Mouse (Mus musculus) ES-Bruce4 (cell line): ENCODE results near the gene Laptm5. TPM values are rescaled to one million over a fixed set of nuclear protein-coding genes. Genes with fewer than 3 reads are reported as not detected.

Experiments
- H3K27ac ChIP-seq: 2 replicates; pipeline ENCODE4 v1.5.1; 2012; ENCODE audit warnings: low read length, inconsistent platforms; ENCODE audit not compliant: insufficient read depth
- H3K27me3 ChIP-seq: 2 replicates; pipeline ENCODE4 v1.6.1; 2012; ENCODE audit warnings: mild to moderate bottlenecking, low read length, inconsistent platforms; ENCODE audit not compliant: control insufficient read depth, poor library complexity, insufficient read depth, severe bottlenecking
- H3K36me3 ChIP-seq: 2 replicates; pipeline ENCODE4 v1.6.1; 2012; ENCODE audit warnings: inconsistent platforms, mild to moderate bottlenecking, low read length, moderate library complexity; ENCODE audit not compliant: control insufficient read depth, poor library complexity, insufficient read depth, severe bottlenecking
- H3K4me1 ChIP-seq: one replicate; pipeline ENCODE4 v1.8.1; 2011; ENCODE audit warnings: low read length; ENCODE audit not compliant: control insufficient read depth, insufficient read depth
- H3K4me3 ChIP-seq: 2 replicates; pipeline ENCODE4 v1.5.1; 2011; ENCODE audit warnings: low read depth, mild to moderate bottlenecking, low read length
- H3K9ac ChIP-seq: 2 replicates; pipeline ENCODE4 v1.6.1; 2012; ENCODE audit warnings: low read depth, mild to moderate bottlenecking, inconsistent platforms; ENCODE audit not compliant: poor library complexity, severe bottlenecking
- H3K9me3 ChIP-seq: replicated peaks from 2 replicates; pipeline ENCODE4 v1.6.1; 2012; ENCODE audit warnings: mild to moderate bottlenecking, low read length, inconsistent platforms; ENCODE audit not compliant: control insufficient read depth, poor library complexity, insufficient read depth, severe bottlenecking
- CTCF ChIP-seq: IDR thresholded peaks from one replicate; pipeline ENCODE4 v1.8.1; 2011; ENCODE audit warnings: low read depth, low read length
- EP300 ChIP-seq: IDR thresholded peaks from 2 replicates; pipeline ENCODE4 v1.6.1; 2011; ENCODE audit warnings: low read depth, low read length; ENCODE audit not compliant: insufficient read depth
- POLR2A ChIP-seq: IDR thresholded peaks from one replicate; pipeline ENCODE4 v1.8.1; 2011; ENCODE audit warnings: low read length; ENCODE audit not compliant: insufficient read depth
- polyA plus RNA-seq: library from polyadenylated mRNA; stranded (reverse); fragments of >200 nt; gene quantifications from 2 replicates; pipeline ENCODE4 v1.2.4, GENCODE M21; 2011; ENCODE audit warnings: low read depth; ENCODE audit not compliant: missing spikeins, insufficient read depth, insufficient read length

Gene Laptm5
- polyA plus RNA-seq, 1 experiment, result 30.2 TPM

DNA sequence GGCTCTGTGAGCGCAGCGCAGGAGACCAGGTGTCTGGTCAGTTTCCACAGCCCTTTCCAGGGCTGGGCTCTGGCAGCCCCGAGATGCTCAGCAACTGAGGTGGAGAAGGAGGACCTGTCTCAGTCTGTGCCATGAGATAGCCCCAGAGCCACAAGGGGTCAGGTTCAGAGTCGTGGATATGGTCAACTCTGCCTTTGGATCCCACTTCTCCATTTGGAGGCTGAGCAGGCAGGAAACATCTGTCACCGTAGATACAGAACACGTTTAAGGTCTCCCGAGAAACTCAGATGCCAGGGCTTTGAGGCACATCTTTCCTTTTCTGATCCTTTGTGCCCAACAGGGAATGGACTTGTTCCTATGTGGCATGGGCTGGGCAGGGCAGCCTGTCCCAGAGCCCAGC is 31.9 kb downstream of the Laptm5 start:
- Histone ChIP-seq H3K9me3 (no peaks in the 10 kb centered on the region), H3K4me1 (peaks cover 2% of the 10 kb centered on the region), H3K9ac (no peak overlapping the region), H3K36me3 (no peaks in the 10 kb centered on the region), H3K27ac (no peak overlapping the region), H3K4me3 (no peak overlapping the region), H3K27me3 (no peaks in the 10 kb centered on the region)
- TF ChIP-seq CTCF (no peak), POLR2A (no peak), EP300 (no peak)

DNA sequence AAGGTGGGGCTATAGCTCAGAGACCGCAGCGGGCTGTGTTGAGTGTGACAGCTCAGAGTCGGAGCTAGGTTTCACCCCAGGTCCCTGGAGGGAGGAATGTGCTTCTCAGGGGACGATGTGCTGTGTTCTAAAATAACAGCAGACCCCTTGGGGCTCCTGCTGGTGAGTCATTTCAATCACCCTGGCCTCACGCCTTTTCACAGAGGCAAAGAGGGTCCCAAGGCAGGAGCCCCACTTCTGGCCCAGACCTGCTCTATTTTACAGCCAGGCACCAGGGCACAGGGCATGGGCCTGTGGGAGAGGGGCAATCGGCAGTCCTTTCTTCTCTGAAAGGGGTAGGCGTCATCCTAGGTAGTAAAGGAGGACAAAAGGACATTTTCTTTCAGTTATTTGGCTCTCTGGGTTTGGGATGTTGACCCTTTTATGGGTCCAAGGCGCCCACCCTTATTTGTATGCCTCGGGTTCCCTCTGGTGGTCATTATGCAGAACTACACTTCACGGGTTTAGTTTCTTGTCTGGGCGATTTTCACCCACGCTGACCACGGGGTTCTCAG is 34.2 kb downstream of the Laptm5 start:
- no peak overlapping the region for H3K4me3 ChIP-seq
- H3K27me3 ChIP-seq, result no peaks in the 10 kb centered on the region
- no peak overlapping the region for H3K9ac ChIP-seq
- H3K9me3 ChIP-seq, result no peaks in the 10 kb centered on the region
- TF ChIP-seq POLR2A (no peak), EP300 (no peak), CTCF (peak; percentile 55)
- H3K27ac ChIP-seq, result no peak overlapping the region
- no peaks in the 10 kb centered on the region for H3K36me3 ChIP-seq
- H3K4me1 ChIP-seq, result peaks cover 2% of the 10 kb centered on the region

DNA sequence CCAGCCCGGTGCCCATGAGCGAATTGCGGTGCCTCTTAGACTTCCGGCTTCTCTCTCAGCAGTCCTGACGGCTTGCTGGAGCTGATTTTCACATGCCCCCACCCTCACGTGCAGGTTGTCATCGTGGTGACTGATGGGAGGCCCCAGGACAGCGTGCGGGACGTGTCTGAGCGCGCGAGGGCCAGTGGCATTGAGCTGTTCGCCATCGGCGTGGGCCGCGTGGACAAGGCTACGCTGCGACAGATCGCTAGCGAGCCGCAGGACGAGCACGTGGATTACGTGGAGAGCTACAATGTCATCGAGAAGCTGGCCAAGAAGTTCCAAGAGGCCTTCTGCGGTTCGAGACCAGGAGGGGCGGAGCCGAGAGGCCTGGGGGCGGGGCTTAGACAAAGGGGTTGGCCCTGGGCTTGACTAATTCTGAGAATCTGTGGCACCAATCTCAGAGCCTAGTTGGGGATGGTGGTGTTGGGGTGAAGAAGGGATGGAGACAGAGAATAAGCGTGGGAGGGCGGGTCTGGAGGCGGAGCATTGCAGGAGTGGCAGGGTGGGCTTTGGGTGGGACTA is 37.0 kb downstream of the Laptm5 start:
- no peak overlapping the region for H3K4me3 ChIP-seq

DNA sequence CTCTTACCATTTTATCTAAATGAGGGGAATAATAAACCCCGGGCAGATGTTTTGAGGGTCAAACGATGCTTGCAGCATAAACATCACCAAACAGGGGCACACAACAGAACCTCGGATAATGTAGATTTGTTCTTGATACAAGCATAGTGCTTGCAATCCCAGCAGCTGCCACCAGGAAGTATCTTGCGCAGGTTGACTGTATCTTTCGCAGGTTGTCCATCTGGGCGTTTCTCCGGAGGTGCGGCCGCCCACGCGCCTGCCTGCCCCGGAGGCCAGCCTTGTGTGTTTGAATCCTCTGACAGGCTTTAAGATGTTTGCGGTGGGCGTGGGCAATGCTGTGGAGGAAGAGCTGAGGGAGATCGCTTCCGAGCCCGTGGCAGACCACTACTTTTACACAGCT is 39.6 kb downstream of the Laptm5 start:
- no peak overlapping the region for H3K9ac ChIP-seq
- no peak overlapping the region for H3K4me3 ChIP-seq
- no peaks in the 10 kb centered on the region for H3K4me1 ChIP-seq
- TF ChIP-seq POLR2A, result no peak
- no peak for TF ChIP-seq EP300
- no peak for TF ChIP-seq CTCF
- H3K36me3 ChIP-seq, result no peaks in the 10 kb centered on the region
- H3K9me3 ChIP-seq, result no peaks in the 10 kb centered on the region
- no peak overlapping the region for H3K27ac ChIP-seq
- H3K27me3 ChIP-seq, result no peaks in the 10 kb centered on the region

More for the DNA sequence above, 37.0 kb downstream of the Laptm5 start:
- Histone ChIP-seq H3K4me1 (no peaks in the 10 kb centered on the region), H3K27me3 (no peaks in the 10 kb centered on the region), H3K36me3 (no peaks in the 10 kb centered on the region), H3K9me3 (no peaks in the 10 kb centered on the region), H3K9ac (no peak overlapping the region), H3K27ac (no peak overlapping the region)
- TF ChIP-seq POLR2A, result no peak
- no peak for TF ChIP-seq CTCF
- TF ChIP-seq EP300, result no peak

DNA sequence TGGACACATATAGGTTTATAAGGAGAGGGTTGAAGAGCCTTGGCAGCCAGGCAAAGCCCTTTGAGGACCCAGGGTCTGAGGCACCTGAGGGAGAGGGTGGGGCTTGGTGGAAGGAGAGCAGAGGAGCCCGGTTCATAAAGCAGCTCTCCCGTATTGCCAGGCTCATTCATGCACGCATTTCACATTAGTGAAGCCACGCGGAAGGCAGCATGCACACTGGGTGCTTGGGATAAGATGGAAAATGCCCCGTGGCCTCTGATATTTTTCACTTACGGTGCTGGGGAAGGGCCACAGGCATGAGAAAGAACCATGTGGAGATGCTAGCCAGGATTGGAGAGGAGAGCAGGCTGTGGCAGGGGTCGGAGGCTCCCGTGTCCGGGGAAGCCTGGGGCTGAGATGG is 44.2 kb downstream of the Laptm5 start:
- TF ChIP-seq POLR2A (no peak), EP300 (no peak), CTCF (no peak)
- no peaks in the 10 kb centered on the region for H3K9me3 ChIP-seq
- no peaks in the 10 kb centered on the region for H3K36me3 ChIP-seq
- H3K27me3 ChIP-seq, result no peaks in the 10 kb centered on the region
- H3K4me3 ChIP-seq, result no peak overlapping the region
- no peaks in the 10 kb centered on the region for H3K4me1 ChIP-seq
- no peak overlapping the region for H3K9ac ChIP-seq
- H3K27ac ChIP-seq, result no peak overlapping the region

DNA sequence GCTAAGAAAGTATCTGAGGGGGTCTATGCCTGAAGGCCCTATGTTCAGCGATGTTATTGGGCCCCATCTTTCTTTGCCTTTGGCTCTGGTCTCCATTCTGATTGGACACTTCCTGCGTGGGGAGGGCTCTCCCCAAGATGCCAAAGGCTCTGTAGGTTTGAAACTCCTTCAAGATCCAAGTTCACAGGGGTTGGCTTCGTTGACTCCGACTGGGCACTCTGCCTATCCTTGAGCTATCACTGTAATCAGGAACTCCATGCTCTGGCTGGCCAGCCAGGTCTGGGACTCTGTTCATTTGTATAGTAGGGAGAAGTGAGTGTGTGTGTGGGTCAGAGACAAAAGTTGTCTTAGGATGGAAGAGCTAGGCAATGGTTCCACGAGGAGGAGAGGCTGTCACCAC is 45.9 kb downstream of the Laptm5 start:
- H3K27ac ChIP-seq, result no peak overlapping the region
- TF ChIP-seq EP300 (no peak), POLR2A (no peak), CTCF (no peak)
- H3K4me3 ChIP-seq, result no peak overlapping the region
- H3K36me3 ChIP-seq, result no peaks in the 10 kb centered on the region
- H3K27me3 ChIP-seq, result no peaks in the 10 kb centered on the region
- no peaks in the 10 kb centered on the region for H3K9me3 ChIP-seq
- no peak overlapping the region for H3K9ac ChIP-seq
- no peaks in the 10 kb centered on the region for H3K4me1 ChIP-seq
